Mouse (Mus musculus) left cerebral cortex, postnatal 10 days (tissue): ENCODE results near the gene Atxn7l3. TPM values are rescaled to one million over a fixed set of nuclear protein-coding genes. Genes with fewer than 3 reads are reported as not detected.
A peak's percentile ranks its signal among the peaks of the same experiment; 100 is the strongest.

ENCODE experiments used
- DNase-seq, 2 experiments: peaks; one replicate each; pipeline ENCODE4 v3.0.0; 2021 to 2022; ENCODE audit warnings: low spot score in 2 of 2, mixed read lengths in 1 of 2; ENCODE audit errors: extremely low spot score in 1 of 2
- intact Hi-C: fragments of 180-260 bp; cut with DNase I; formaldehyde crosslinking; loops from one replicate; pipeline ENCODE4 v1.15.1; 2025
- total RNA-seq, 2 experiments: library from RNA; stranded (reverse); gene quantifications; 2 replicates each; pipeline ENCODE4 v1.2.3; 2021

Atxn7l3 gene
- total RNA-seq, 2 experiments from 2014 or later, result 187 TPM

DNA sequence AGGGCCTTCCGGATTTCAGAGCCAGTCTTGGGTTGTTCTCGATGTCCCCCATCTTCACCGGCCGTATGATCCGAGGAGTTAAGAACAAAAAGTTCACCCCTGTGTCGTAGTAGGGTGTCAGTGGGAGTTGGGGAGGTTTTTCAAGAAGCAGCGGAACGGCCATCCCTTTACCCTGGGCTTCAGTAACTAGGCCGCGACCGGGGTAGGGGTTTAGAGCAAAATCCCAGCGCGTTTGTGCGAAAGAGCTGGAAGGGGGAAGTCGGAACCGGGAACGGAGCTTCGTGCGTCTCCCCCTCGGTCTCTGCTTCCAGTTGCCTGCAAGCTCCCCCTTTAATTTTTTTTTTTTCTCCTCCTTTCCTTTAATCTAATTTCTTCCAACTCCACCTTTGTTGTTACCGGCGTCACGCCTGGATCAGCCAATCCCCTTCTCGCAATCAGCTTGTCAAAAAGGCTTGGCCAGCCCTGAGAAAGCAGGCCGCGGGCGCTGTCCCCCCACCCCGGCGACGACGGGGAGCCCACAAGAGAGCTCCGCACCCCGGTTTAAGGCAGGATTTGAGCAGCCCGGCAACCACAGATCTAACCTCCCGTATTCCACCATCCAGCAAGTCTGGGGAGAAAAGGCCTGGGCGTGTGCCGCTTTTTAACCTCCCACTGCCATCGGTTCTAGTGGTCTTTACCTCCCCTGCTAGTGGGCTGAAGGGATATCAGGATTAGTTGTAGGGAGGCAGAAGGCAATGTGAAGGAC is 23.7 kb upstream of the Atxn7l3 start:
- intact Hi-C loops, result loop anchor here (2.0 kb wide), 1 partner anchor 87 kb away; the partner anchor contains the start of gene Slc25a39
- peak; percentile 92 for DNase-seq

DNA sequence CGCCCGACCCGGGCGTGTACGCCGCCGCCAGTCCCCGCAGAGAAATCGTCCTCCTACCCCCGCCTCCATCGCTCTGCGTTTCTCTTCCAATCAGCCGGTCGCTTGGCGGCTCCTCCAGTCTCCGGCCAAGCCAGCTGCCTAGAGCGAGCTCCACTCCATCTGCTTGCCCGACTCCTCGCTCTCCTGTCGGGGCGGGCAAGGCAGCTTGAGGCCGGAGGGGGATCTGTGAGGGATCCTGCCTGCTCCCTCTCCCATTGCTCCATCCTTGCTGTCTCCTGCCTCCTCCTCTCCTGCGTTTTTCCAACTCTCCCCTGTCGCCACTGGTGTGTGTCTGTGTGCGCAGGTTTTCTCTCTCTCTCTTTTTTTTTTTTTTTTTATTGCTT is 23.0 kb upstream of the Atxn7l3 start, which contains the start of gene Ubtf:
Gene Ubtf, minus strand, starts transcription at position 333 of the 383 bp plus-strand sequence.
- peak; percentile 86 to 93 for DNase-seq
- intact Hi-C loops, result loop anchor here (2.0 kb wide), 1 partner anchor 87 kb away; the partner anchor contains the start of gene Slc25a39

DNA sequence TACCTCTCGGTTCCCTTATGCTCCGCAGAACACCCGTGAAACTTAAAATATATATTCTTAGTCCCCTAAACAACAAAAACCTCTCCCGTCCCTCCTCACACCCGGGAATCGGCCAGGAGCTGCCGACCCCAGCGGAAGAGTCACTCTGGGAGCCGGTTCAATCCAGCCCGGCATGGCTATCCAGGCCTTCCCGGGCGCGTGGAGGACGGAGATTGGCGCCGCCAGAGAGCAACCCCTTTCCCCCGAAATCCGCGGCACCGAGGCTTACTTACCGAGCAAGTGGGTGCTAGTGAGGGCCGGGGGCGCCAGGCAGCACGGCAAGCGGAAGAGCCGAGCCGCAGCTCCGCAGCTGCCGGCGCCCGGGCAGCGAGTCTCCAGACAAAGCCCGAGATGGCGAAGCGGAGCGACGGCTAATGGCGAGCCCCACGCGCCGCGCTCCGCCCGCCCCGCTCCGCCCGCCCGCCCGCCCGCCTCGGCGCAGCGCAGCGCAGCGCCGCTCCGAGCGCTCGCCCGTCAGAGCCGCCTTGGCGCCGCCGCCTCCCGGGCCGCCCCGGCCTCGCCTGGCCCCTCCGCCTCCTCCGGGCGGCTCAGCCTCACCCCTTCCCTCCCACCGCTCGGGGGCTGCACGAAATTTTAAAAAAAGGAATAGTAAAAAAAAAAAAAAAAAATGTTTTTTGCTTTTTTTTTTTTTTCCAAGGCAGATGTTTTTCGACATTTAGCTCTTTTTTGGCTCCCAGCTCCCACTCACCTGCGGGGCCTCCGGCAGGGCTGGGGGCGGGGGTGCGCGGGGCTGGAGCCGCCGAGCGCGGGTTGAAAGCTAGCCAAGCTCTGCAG is 22.4 kb upstream of the Atxn7l3 start:
- intact Hi-C loops, result loop anchor here (2.0 kb wide), 1 partner anchor 88 kb away; the partner anchor contains the start of gene Slc25a39
- DNase-seq, result peak in 1 of 2 experiments; percentile 81

DNA sequence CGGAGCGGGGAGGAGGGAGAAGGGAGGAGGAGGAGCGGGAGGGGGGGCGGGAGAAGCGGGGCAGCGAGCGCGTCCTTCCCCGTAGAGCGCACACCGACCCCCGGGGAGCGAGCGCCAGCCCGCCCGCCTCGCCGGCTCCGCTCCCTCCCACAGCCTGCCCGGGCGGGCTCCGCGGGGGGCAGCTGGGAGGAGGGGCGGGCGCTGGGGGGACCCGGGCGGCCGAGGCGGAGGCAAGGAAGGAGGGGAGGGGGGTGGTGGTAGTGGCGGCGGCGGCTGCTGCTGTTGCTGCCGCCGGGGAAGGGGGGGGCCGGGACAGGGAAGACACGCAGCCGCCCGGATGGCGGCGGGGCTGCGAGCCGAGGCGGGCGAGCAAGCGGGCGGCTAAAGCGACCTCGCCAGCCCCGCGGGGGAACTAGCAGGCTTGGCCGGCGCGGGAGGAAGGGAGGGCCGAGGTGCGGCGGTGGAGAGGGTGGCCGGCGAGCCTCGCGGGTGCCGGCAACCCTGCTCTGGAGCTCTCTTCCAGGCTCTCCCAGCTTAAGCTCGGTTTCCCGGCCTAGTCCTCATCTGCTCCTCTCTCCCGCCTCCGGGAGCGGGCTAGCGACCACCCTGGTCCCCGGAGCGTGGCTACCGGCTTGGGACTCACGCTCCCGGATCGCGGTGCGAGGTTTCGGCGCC is 21.6 kb upstream of the Atxn7l3 start:
- intact Hi-C loops, result loop anchor here (2.0 kb wide), 1 partner anchor 89 kb away; the partner anchor contains the start of gene Slc25a39
- DNase-seq, result peak in 1 of 2 experiments; percentile 90

DNA sequence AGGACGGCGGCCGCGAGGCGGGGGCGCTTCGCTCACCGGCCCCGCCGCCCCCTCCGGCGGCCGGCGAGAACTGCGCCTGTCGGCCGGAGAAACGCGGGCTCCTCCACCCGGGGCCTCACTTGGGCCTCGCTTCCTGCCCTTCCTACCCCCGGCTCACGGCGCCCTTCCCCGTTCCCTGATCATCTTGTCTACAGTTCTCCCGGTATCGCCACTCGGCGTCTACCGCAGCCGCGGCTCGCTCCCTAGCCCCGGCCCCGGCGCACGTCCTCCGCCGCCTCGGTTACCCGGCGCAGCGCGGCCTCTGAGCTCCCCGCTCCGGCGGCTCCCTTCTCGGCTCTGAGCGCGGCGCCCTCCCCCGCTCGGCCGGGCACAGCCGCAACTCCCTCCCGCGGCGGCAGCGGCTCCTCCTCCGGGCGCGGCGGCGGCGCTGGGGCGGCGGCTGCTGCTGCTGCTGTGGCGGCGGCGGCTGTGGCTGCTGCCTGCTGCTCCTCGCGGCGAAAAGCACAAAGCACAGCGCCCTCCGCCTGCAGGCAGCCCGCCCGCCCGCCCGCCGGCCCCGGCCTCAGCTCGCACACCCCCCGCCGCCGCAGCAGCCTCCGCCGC is 21.0 kb upstream of the Atxn7l3 start:
- intact Hi-C loops, result no loop called here
- peak in 1 of 2 experiments; percentile 88 for DNase-seq

DNA sequence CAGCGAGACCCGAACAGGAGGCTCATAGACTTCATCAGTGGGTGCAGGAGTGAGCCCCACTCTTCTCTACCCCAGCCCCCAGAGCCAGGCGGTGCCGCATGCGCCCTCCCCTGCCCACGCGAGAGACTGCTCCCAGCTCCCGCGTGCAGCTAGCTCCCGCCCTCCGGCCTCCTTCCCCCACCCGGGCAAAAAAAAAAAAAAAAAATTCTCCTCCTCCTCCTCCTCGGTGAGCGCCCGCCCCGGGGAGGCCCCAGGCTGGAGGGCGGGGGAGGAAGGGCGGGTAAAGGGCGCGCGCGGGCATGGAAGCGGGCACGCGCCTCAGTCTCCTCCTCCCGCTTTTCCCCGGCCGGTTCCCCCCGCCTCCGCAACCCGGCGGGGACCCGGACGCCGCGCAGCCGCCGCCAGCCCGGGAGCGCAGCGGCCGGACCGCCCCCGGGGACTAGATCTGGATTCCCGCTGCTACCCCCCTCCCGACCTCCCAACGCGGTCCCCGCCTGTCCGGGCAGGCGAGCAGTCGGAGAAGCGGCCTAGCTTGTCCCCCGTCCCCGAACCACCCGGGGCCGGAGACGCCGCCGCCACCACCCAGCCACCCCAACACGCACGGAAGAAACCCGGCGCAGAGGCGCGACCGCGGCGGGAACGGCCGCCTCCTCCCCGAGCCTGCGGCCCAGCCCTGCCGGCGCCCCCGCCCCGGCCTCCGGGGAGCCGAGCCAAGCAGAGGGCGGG is 20.3 kb upstream of the Atxn7l3 start:
- intact Hi-C loops, result no loop called here
- DNase-seq, result peak; percentile 72 to 93

DNA sequence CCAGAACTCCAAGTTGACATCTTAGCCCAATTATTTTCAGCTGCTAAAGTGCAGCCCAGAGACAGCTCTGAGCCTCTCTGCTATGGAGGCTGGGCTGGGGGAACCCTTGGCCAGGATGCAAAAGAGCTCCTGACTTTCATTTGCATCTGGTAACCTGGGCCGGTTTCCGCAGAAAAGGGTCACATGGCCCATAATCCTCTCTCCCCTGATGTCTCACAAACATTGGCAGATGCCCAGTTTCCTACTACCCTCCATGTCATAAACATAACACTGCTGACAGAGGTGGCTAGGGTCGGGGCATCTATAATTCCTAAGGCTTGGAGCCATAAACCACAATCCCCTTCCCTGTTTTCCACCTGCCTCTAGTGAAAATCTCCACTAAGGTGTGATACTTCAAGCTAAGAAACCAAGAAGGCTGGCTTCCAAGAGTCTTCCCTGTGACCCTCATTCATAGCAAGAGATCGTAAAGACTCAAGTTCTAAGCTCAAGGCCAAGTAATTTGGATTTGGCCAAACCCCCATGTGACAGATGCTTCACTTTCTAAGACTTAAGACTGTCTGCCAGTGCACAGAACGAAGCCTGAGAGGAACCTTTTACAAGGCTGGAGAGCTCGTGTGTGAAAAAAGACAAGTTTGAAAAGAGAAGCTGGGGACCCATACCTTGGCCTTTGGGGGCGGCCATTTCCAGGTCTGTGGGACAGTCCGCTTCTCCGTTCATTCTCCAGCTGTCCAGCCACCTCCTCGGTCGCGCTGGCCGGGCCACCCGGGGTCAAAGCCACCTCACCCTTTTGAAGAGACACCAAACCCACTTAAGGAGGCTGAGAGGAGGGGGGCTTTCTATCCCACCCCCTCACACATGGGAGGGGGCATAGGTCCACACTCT is 19.5 kb upstream of the Atxn7l3 start:
- intact Hi-C loops, result no loop called here
- no peak for DNase-seq

DNA sequence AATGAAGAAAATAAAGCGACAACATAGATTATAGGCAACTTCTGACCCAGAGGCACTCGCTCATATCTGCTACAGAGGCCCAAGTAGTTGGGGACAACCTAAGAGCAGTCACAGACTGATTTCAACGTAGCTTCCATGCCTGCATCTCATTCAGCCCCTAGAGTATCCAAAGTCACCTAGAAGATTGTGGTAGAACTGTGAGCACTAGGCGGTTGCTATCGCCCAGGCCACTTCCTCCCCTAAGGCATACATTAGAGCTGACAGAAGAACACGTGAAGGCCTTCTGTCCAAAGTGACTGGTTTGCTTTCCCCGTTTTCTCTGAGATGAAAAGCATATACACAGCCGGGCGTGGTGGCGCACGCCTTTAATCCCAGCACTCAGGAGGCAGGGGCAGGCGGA is 17.9 kb upstream of the Atxn7l3 start:
- no peak for DNase-seq
- intact Hi-C loops, result no loop called here

DNA sequence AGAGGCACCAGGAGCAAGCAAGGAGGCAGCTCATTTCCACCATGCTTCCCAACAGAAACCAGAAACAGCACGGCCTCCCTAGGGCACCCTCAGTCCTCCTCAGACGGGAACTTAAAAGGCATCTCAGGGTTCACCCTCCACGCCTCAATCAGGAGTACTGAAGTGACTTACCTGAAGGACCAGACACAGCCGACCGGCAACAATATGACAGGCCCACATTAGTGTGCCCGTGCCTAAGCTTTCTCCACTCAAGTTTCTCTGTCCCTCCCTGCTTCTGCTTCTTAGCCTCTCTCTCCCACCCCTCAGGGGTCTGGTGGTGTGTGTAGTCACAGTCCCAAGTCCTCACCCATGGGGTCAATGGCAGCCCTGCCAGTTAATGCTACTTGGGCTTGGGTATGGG is 16.2 kb upstream of the Atxn7l3 start:
- DNase-seq, result no peak
- intact Hi-C loops, result no loop called here

DNA sequence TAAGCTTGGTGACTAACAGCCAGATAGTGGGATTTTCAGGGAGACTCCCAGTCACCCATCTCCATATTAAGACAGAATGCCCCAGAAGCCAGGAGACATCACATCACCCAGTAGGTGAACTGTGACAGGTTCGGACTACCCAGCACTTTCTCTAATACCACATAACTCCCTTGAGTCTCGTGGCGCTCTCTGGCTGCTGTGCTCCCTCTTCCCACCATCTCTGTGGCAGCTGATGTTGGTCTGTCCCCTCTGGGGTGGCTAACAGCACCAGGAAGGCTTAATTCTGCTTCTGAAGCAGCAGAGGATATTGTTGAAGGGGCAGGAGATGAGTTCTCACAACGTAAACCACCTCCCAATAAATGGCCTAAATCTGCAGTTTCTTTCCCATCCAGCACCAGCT is 15.5 kb upstream of the Atxn7l3 start:
- intact Hi-C loops, result no loop called here
- DNase-seq, result no peak

DNA sequence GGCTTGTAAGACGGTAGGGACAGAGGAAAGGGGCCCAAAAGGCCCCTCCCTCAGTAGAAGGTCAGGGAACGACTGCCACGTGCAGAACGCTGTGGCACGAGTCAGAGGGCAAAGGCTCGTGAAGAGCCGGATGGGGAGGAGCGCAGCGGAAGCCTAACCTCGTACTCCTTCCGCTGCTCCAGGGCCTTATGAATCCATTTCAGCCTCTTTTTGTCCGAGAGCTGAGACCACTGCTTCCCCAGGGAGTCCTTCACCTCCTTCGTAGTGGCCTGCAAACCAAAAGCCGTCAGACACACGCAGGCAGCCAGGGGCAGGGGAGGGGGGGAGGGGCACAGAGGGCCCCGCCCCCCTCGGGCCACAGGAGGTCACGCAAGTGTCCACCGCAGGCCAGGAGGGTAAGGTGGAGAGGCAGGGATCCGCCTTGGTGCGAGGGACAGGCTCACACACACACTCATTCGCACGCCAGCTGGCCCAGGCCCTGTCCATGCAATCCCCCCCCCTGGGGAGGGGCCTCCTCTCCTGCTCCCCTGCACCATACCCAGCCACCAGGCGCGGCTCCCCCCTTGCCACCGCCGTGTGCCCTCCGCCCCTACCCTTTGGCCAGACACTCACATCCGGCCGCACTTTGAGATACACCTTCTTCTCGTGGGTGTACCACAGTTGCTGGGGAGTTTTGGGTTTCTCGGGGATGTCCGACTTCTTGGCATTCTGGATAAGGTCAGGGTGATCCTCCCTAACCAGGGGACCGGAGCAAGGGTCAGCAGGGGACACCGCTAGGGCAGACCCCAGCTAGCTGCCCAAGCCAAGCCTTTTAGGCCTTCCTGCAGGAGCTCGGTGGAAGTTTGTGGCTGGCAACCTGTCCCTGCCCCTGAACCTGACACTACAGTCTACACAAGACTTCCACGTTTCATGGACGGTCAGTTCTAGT is 14.6 kb upstream of the Atxn7l3 start:
- intact Hi-C loops, result no loop called here

DNA sequence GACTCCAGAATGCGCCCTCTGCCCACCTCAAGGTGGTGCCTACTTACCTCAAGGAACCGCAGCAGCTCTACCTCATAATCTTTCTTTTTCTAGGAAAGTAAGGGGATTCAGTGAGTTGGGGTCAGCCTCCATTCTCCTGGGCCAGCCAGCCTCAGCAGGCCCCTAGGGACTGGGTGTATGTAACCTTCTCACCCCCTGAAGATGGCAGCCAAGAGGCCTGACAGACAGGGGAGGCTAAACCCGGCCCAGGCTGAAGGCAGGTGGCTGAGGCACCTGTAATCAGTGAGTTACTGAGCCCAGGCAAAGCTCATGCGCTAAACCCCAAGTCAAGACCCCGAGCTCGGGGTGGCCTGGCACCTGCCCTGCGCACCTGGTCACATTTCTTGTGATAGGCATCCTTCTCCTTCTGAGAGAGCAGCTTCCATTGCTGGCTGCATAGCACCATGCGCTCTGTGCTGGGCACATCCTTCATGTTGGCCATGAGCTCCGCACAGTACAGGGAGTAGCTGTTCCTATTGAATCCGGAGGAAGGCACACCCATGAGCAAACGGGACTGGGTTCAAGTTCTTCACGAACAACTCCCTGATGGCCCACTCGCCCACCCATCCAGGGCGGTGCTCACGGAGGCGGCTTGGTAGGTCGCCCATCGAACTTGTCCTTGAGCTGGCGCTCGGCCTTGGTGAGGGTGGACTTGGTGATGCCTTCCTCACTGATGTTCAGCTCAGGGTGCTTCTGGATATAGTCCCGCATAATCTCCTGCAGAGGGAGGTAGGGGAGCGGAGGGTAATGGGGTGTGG is 13.6 kb upstream of the Atxn7l3 start:
- DNase-seq, result no peak
- intact Hi-C loops, result loop anchor here (2.0 kb wide), 2 partner anchors 101 to 121 kb away; partner anchors contain the start of gene Grn

More for the DNA sequence above, 14.6 kb upstream of the Atxn7l3 start:
- peak in 1 of 2 experiments; percentile 49 for DNase-seq

DNA sequence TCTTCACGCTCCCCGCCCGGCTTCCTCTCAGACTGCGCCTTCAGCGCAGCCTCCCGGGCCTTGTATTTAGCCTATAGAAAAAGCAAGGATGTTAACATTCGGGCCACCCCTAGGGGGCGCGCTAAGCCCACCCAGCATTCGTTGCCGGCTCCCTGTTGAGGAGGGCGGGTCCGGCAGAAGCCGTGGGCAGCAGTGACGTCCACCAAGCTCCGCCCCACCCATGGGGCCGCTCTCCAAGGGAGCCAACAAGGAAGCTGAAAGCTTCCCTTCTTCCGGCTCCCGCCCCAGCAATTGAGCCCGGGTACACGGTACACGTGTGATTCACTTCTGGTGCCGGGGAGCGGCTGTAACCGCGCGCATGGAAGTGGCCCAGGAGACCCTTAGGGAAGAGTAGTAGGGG is 12.5 kb upstream of the Atxn7l3 start:
- peak; percentile 96 to 98 for DNase-seq
- intact Hi-C loops, result loop anchor here (2.0 kb wide), 2 partner anchors 102 to 122 kb away; partner anchors contain the start of gene Grn

DNA sequence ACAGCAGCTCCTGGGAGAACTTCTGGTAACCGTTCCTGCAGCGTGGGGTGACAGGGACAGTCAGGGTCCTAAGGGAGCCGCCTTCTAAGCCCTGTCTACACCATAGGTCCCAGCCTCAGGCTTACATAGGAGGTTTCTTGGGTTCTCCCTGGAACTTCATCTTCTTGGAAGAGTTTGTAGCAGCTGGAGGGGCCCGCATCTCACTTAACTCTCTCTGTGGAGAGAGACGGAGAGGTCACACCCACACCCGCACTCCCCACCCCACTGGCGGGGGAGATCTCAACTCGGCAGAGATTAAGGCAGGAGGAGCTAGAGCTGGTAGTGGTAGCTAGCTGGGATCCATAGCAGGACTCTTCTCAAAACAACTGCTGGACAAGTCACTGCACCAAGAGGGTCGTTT is 11.7 kb upstream of the Atxn7l3 start:
- intact Hi-C loops, result loop anchor here (2.0 kb wide), 2 partner anchors 103 to 123 kb away; partner anchors contain the start of gene Grn
- DNase-seq, result no peak

DNA sequence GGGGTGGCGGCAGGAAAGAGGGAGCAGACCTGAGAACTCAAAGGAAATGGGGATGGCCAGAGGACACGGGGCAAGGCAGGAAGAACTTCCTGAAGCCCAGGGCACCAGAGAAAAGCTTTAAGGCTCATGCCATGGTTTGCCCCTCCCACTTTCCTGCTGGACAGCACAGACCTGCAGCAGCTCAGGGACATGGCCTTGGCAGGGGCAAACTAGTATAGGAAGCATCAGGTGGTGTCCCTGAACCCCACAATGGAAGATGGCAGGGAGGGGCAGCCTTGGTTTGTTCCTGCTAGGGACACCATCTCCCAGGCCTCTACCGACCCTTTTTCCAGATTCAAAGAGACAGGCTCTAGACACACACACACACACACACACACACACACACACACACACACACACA is 8.9 kb upstream of the Atxn7l3 start:
- intact Hi-C loops, result no loop called here
- DNase-seq, result no peak
